Mouse (Mus musculus) E14TG2a.4 (cell line): ENCODE data around the gene Ppp4c.
A peak's percentile ranks its signal among the peaks of the same experiment; 100 is the strongest.

Experiments
- H3K27me3 ChIP-seq: 2 replicates; pipeline ENCODE4 v1.6.1; 2014; ENCODE audit warnings: low read length, control low read depth; ENCODE audit not compliant: insufficient read depth
- H3K36me3 ChIP-seq: 2 replicates; pipeline ENCODE4 v1.6.1; 2014; ENCODE audit warnings: low read length, control low read depth; ENCODE audit not compliant: insufficient read depth
- H3K4me1 ChIP-seq: replicated peaks from 2 replicates; pipeline ENCODE4 v1.6.1; 2014; ENCODE audit warnings: low read depth, low read length, control low read depth
- H3K4me3 ChIP-seq: replicated peaks from 2 replicates; pipeline ENCODE4 v1.5.1; 2014; ENCODE audit warnings: mild to moderate bottlenecking, low read length
- H3K9me3 ChIP-seq: 2 replicates; pipeline ENCODE4 v1.6.1; 2014; ENCODE audit warnings: low read length, control low read depth
- CTCF ChIP-seq: conservative IDR thresholded peaks from 2 replicates; pipeline ENCODE4 v1.5.1; 2014; ENCODE audit warnings: low read length
- NANOG ChIP-seq: IDR thresholded peaks from 2 replicates; pipeline ENCODE4 v1.6.1; 2014; ENCODE audit warnings: borderline replicate concordance, low read length, mixed read lengths
- POU5F1 ChIP-seq: IDR thresholded peaks from 2 replicates; pipeline ENCODE4 v1.6.1; 2014; ENCODE audit warnings: low read length, borderline replicate concordance

The Ppp4c gene

DNA sequence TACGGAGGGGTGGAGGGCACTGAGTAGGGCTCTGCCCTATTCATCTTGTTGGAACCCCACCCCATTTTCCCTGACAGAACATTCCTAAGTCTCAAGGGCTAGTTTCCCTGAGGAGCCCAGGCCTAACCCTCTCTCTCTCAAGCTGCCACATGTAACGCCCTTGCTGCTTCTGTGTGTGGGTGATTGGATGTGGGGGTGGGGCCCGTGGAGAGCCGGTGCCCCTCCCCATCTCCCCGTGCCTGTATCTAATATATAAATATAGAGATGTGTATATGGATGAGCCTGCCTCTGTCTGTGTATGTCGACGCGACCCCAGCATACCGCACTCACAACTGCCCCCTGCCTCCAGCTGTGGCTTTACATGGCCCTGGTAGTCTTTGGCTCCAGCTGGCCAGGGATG, 26.8 kb downstream of the Ppp4c start:
- no peak for TF ChIP-seq NANOG
- no peak for TF ChIP-seq POU5F1
- TF ChIP-seq CTCF: no peak
- Histone ChIP-seq H3K4me1 (peaks cover 74% of the 10 kb centered on the region), H3K27me3 (no peaks in the 10 kb centered on the region), H3K36me3 (peaks cover 97% of the 10 kb centered on the region), H3K9me3 (no peaks in the 10 kb centered on the region), H3K4me3 (peak overlapping the region; percentile 55)

DNA sequence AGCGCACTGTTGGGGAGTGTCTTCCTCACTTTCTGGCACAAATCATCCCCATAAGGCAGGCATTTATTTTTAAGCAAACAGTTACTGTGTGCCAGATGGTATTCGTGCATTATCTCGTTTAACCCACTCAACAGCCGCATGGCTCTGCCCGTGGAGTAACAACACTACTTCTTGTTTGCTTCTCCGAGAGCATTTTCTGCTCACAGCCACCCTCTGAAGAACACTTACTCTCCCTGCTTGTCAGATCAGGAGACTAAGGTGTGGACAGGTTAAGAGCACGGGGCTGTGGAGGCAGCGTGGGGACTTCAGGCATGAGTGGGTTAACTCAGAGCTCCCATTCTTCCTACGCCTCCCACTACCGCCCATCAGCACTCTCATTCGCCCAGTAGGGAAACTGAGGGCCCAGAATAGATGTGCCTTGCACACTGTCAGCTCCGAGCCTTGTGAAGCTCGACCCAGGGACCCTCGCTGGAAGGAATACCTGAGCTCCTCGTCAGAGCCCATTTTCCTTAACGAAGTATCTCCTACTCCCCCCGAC, 29.8 kb downstream of the Ppp4c start:
- Histone ChIP-seq H3K4me1 (peaks cover 86% of the 10 kb centered on the region), H3K9me3 (no peaks in the 10 kb centered on the region), H3K36me3 (peaks cover 67% of the 10 kb centered on the region), H3K27me3 (no peaks in the 10 kb centered on the region), H3K4me3 (peak overlapping the region; percentile 35)
- TF ChIP-seq NANOG: no peak
- TF ChIP-seq CTCF: no peak
- TF ChIP-seq POU5F1: no peak

DNA sequence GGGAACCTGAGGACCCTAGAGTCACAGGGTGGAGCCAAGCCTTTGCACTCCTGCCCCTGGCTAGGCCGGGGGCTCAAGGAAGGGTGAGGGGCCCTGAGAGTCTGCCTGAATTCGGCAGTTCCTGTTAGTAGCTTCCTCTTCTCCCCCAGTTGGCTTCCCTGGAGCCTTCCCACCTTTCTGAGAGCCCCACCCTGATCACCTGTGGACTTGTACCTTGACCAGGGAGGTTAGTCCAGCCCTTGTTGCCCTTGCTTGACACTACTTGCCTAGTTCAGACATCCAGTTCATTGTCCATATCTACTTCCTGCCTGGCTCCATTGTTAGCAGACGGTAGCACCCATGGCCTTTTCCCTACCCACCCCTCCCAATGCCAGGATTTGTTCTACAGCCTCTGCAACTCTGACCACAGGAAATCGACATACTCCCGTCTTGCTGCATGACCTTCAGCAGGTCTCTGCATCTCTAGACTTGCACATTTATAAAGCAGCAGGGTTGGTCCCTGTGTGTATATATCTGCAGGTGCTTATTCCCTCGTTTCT, 30.7 kb downstream of the Ppp4c start:
- peak overlapping the region; percentile 94 for H3K4me3 ChIP-seq
- peaks cover 79% of the 10 kb centered on the region for H3K4me1 ChIP-seq
- TF ChIP-seq POU5F1 (no peak), NANOG (no peak), CTCF (no peak)
- no peaks in the 10 kb centered on the region for H3K9me3 ChIP-seq
- H3K27me3 ChIP-seq: no peaks in the 10 kb centered on the region
- peaks cover 58% of the 10 kb centered on the region for H3K36me3 ChIP-seq

DNA sequence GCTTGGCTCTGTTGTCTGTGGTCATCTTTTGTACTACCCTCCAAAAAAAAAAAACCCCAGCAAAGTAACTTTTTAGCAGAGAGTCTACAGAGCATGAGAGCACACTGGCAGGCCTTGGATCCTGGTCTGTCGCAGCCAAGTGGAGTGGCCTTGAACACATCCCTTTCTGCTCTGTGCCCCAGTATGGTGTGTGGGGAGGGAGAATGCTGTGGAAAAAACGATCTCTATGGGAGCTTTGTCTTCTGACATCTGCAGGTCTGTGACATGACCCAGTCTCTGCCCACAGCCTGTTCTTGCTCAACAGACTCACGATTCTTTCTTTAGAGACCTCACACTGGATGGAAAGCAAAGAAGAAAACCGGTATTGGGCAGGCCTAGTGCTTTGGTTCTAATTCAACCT, 31.3 kb downstream of the Ppp4c start:
- Histone ChIP-seq H3K27me3 (no peaks in the 10 kb centered on the region), H3K4me1 (peaks cover 73% of the 10 kb centered on the region), H3K36me3 (peaks cover 51% of the 10 kb centered on the region), H3K4me3 (peak overlapping the region; percentile 94), H3K9me3 (no peaks in the 10 kb centered on the region)
- no peak for TF ChIP-seq CTCF
- TF ChIP-seq POU5F1: no peak
- no peak for TF ChIP-seq NANOG

DNA sequence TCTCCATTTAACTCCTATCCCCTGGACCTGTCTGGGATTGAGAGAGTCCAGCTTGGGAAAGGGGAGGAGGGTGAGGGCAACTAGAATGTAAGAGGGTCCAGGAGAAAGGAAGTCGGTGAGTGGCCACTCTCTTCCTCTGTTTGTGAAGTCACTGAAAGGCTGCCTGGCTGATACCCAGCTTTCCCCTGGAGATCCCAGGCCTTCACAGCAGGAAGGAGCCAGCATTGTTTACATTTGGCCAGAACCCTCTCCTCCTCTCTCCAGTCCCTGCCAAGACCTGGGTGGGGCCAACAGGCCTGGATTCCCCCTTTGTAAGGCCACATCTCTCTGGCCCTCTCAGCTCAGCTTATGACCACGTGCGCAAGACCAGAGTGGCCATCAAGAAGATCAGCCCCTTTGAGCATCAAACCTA, 31.9 kb downstream of the Ppp4c start:
- TF ChIP-seq NANOG (no peak), POU5F1 (no peak), CTCF (no peak)
- peaks cover 67% of the 10 kb centered on the region for H3K4me1 ChIP-seq
- H3K4me3 ChIP-seq: peak overlapping the region; percentile 94

DNA sequence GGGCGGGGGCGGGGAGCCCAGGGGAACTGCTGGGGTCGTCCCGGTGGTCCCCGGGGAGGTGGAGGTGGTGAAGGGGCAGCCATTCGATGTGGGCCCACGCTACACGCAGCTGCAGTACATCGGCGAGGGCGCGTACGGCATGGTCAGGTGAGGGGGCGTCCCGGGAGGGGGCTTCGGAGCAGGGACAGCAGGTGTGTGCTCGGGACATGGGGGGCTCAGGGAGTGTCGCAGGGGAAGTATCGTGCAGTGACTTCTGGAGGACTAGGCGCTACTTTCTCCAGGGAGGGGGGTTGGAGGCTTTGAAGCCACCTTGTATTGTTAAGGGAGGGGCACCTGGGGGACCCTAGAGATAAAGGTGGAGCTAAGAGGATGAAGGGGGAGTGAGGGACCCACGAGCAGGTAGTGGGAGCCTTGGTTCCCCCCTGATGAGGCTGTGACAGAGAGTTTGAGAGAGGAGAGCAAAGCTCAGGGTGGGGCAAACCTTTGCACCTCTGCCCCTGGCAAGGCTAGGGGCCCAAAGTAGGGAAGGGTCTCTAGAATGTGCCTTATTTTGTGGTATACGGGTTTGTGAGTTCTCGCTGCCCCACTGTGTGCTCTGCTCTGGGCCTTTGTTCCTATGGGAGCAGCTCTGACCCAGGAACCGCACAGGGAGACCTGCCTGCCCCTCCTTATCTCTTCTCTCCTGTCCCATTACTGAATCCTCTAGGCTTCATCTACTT, 32.5 kb downstream of the Ppp4c start:
- Histone ChIP-seq H3K27me3 (no peaks in the 10 kb centered on the region), H3K4me1 (peaks cover 67% of the 10 kb centered on the region), H3K9me3 (no peaks in the 10 kb centered on the region), H3K4me3 (peak overlapping the region; percentile 94), H3K36me3 (peaks cover 40% of the 10 kb centered on the region)
- TF ChIP-seq POU5F1 (no peak), CTCF (no peak), NANOG (no peak)

More for the DNA sequence above, 31.9 kb downstream of the Ppp4c start:
- Histone ChIP-seq H3K9me3 (no peaks in the 10 kb centered on the region), H3K27me3 (no peaks in the 10 kb centered on the region), H3K36me3 (peaks cover 46% of the 10 kb centered on the region)

DNA sequence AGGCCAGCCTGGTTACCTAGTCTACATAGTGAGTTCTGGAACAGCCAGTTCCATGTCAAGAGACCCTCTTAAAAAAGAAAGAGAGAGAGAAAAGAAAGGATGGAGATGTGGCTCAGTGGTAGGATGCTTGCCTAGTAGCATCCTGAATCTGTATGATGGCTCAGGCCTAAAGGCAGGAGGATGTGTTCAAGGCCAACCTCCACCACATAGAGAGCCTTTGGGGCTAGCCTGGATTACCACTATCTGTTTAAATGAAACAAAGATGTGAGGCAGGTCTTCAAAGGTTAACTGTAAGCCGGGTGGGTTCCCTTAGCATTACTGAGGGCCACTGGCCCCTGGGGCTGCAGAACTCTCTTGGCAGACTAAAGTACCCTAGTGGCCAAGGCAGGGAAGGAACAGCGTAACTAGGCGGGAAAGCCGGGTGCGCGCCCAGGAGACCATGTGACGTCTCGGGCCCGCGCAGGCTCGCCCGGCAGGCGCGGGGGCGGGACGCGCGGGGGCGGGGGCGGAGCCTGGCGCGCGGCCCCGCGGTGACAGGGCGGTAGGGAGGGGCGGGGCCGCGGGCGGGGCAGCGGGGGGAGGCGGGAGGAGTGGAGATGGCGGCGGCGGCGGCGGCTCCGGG, 33.1 kb downstream of the Ppp4c start, which contains the start of gene Mapk3:
TSS of gene Mapk3 (plus strand) at position 552 of the 622 bp plus-strand sequence.
- H3K9me3 ChIP-seq: no peaks in the 10 kb centered on the region
- H3K36me3 ChIP-seq: peaks cover 33% of the 10 kb centered on the region
- peak within 1 kb of the TSS; percentile 94 for H3K4me3 ChIP-seq

DNA sequence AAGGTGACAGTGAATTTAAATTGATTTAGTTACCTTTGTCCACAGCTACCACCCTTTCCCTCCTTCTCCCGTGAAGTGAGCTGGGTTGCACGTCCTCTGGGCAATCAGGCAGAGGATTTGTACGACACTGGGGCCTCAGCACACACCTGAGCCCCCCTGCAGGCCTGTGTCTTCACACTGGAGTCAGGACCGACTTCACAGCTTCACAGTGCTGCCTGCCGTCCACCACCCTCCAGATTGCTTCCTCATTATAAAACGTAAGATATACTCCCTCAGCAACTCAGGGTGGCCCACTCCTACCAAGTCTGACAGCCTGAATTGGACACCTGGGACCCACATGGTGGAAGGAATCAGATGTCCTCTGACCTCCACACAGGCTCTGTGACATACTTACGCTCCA, 33.8 kb downstream of the Ppp4c start:
- no peak overlapping the region for H3K4me3 ChIP-seq
- H3K4me1 ChIP-seq: peaks cover 64% of the 10 kb centered on the region
- no peak for TF ChIP-seq NANOG
- no peak for TF ChIP-seq CTCF
- TF ChIP-seq POU5F1: no peak
- H3K27me3 ChIP-seq: no peaks in the 10 kb centered on the region
- H3K36me3 ChIP-seq: peaks cover 27% of the 10 kb centered on the region
- H3K9me3 ChIP-seq: no peaks in the 10 kb centered on the region

More for the DNA sequence above, 33.1 kb downstream of the Ppp4c start, which contains the start of gene Mapk3:
- peaks cover 66% of the 10 kb centered on the region for H3K4me1 ChIP-seq
- TF ChIP-seq CTCF (peak; percentile 45), NANOG (no peak), POU5F1 (no peak)
- H3K27me3 ChIP-seq: no peaks in the 10 kb centered on the region

DNA sequence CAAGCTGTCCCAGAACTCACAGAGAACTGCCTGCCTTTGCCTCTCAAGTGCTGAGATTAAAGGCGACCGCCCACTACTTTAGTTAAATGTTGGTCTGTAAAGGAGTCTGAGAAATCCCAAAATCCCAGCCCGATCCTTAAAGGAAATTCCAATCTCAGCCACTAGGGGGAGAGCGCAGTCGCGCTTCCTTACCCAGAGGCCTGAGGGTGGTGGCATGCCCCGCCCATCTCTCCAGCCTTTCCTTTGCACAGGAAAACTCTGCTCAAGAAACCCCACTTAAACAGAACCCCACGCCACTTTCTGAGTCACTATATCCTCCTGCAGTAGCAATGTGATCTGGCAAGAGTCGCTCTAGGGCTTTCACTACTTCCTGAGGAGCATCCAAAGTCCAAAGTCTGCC, 37.4 kb downstream of the Ppp4c start:
- no peaks in the 10 kb centered on the region for H3K27me3 ChIP-seq
- no peaks in the 10 kb centered on the region for H3K36me3 ChIP-seq
- TF ChIP-seq CTCF (peak; percentile 93), NANOG (no peak)
- 0 out of 2 replicates have a peak overlapping the region, but pooled peaks have one; percentile 10 for H3K4me3 ChIP-seq
- H3K9me3 ChIP-seq: no peaks in the 10 kb centered on the region
- peaks cover 27% of the 10 kb centered on the region for H3K4me1 ChIP-seq
